Mouse (Mus musculus) heart, embryonic 12.5 days (tissue): Measurements from ENCODE around the gene Atp5b. TPM values are rescaled to one million over a fixed set of nuclear protein-coding genes. Genes with fewer than 3 reads are reported as not detected.

Source experiments
- ATAC-seq: fragments of 200-750 bp; cut with Nextera tagmentation; 2 replicates; pipeline ENCODE4 v1.8.0; 2017; ENCODE audit warnings: moderate TSS enrichment, moderate library complexity; ENCODE audit not compliant: insufficient number of reproducible peaks, low FRiP score
- H3K27ac ChIP-seq: fragments of 300-500 bp; sonication (generic); 2 replicates; pipeline ENCODE4 v1.5.1; 2016; ENCODE audit warnings: mild to moderate bottlenecking, moderate library complexity; ENCODE audit not compliant: poor library complexity, severe bottlenecking
- H3K27me3 ChIP-seq: fragments of 300-500 bp; sonication (generic); replicated peaks from 2 replicates; pipeline ENCODE4 v1.6.1; 2016; ENCODE audit warnings: mild to moderate bottlenecking, moderate library complexity
- H3K36me3 ChIP-seq: fragments of 300-500 bp; sonication (generic); 2 replicates; pipeline ENCODE4 v1.6.1; 2016; ENCODE audit warnings: mild to moderate bottlenecking, moderate library complexity
- H3K4me1 ChIP-seq: fragments of 300-500 bp; sonication (generic); replicated peaks from 2 replicates; pipeline ENCODE4 v1.6.1; 2016; ENCODE audit warnings: mild to moderate bottlenecking
- H3K4me2 ChIP-seq: fragments of 300-500 bp; sonication (generic); 2 replicates; pipeline ENCODE4 v1.6.1; 2016; ENCODE audit warnings: mild to moderate bottlenecking, moderate library complexity
- H3K4me3 ChIP-seq: fragments of 300-500 bp; sonication (generic); 2 replicates; pipeline ENCODE4 v1.5.1; 2016; ENCODE audit warnings: mild to moderate bottlenecking
- H3K9ac ChIP-seq: fragments of 300-500 bp; sonication (generic); 2 replicates; pipeline ENCODE4 v1.6.1; 2016; ENCODE audit warnings: mild to moderate bottlenecking, moderate library complexity
- H3K9me3 ChIP-seq: fragments of 300-500 bp; sonication (generic); replicated peaks from 2 replicates; pipeline ENCODE4 v1.6.1; 2016; ENCODE audit warnings: mild to moderate bottlenecking, moderate library complexity
- WGBS: fragments of 180-500 bp; shearing (Covaris S2); methylation state at CpG from one replicate; pipeline ENCODE4 v1.1.7; 2016; 5-methylcytosine and 5-hydroxymethylcytosine counted together
- microRNA counts: library from miRNA; unstranded; fragments of <30 nt; microRNA quantifications from one replicate; lab custom pipeline; 2017
- microRNA-seq: library from miRNA; unstranded; fragments of <30 nt; microRNA quantifications from one replicate; pipeline ENCODE4, GENCODE M21; 2017
- polyA plus RNA-seq: library from polyadenylated mRNA; unstranded; fragments of >200 nt; fragmentation: Nextera tagmentation; extraction: Ambion mirVana; gene quantifications from 2 replicates; pipeline ENCODE4 v1.2.1, GENCODE M21; 2016

The Atp5b gene
- polyA plus RNA-seq, 1 experiment from 2014 or later: 4,835 TPM

DNA sequence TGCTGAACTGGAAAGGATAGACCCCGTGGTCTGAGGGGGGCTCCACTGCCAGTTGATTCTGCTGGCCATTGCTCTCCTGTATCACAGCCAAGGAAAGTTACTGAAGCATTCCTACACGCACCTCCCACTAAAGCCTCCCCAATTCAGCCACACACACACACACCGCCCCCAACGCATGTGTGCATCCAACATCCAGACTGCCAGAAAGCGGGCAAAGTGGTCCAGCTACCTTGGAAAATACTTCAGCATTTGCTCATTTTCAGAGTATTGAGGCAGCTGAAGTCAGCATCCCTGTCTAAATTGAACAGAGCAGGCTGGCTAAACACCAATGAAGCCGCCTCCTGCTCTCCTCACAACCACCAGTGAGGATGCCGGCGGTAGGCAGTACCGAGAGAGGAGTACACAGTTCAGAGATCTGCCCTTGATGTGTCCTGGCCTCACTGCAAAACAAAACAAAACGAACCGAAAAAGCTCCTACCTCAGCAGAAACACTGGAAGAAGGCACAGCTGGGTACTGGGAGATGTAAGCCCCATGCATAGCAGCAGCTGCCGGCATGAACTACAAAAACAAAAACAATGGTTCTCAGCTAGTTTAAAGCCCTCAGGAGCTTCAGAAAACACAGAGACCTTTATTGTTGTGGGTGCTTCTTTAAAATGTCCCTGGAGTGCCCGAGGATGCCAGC, 50.7 kb downstream of the Atp5b start:
- Histone ChIP-seq H3K4me1 (no peaks in the 10 kb centered on the region), H3K36me3 (peaks cover 83% of the 10 kb centered on the region), H3K4me2 (no peak overlapping the region), H3K27me3 (no peaks in the 10 kb centered on the region), H3K27ac (no peak overlapping the region), H3K9me3 (no peaks in the 10 kb centered on the region), H3K4me3 (no peak overlapping the region), H3K9ac (no peak overlapping the region)
- ATAC-seq: no peak
- 57% methylated on average over 13 of the region's 13 CpGs for WGBS

DNA sequence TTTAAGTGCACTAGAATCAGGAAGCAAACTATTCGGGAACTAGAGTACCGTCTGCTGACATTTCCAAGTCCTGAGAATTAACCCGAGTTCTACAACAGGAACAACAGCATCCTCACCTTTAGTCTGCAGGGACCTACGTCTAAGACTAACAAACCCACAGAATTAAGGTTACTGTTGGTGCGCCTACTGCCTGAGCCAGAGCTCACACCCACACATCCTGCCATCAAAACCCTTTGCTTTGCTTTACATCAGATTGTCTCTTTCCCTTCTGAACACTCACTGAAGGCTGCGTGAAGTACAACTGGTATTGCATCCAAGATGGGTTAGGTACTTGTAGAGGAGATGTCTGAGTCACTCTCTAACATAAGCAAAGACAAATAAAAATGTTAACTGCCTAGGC, 52.3 kb downstream of the Atp5b start:
- WGBS: 85% methylated on average over 6 of the region's 6 CpGs
- no peak for ATAC-seq

More for the DNA sequence above, 52.3 kb downstream of the Atp5b start:
- no peak overlapping the region for H3K4me2 ChIP-seq
- H3K9ac ChIP-seq: no peak overlapping the region
- peaks cover 84% of the 10 kb centered on the region for H3K36me3 ChIP-seq
- H3K27me3 ChIP-seq: no peaks in the 10 kb centered on the region
- no peak overlapping the region for H3K27ac ChIP-seq
- no peak overlapping the region for H3K4me3 ChIP-seq
- H3K9me3 ChIP-seq: no peaks in the 10 kb centered on the region
- H3K4me1 ChIP-seq: no peaks in the 10 kb centered on the region

MicroRNAs within 50 kb of the gene (microRNA counts, 519-probe panel; counts per million panel counts)
- microRNA mmu-miR-677 (lab: Ali Mortazavi, UCI): not detected

Small RNAs within 50 kb of the gene (microRNA-seq; reads per million reads assigned to microRNA genes)
- 24.0 reads per million, percentile 35 among the genes with 10 or more reads in this experiment for gene Mir677

Other genes starting within 250 kb of the Atp5b start
- gene Rdh19, start 233.3 kb upstream of the Atp5b start, polyA plus RNA-seq: not detected in 2 replicates
- not detected in 2 replicates for gene Rdh16f2, start 216.8 kb upstream of the Atp5b start, polyA plus RNA-seq
- gene Rdh7, start 194.5 kb upstream of the Atp5b start, polyA plus RNA-seq: not detected in 2 replicates
- gene Sdr9c7, start 184.8 kb upstream of the Atp5b start, polyA plus RNA-seq: not detected in 2 replicates
- gene Hsd17b6, start 75.7 kb upstream of the Atp5b start, polyA plus RNA-seq: not detected in 2 replicates
- gene Prim1, start 68.1 kb upstream of the Atp5b start, polyA plus RNA-seq: 50.0 and 50.6 TPM in 2 replicates
- gene Naca, start 47.7 kb upstream of the Atp5b start, polyA plus RNA-seq: 573 and 577 TPM in 2 replicates
- 363 and 375 TPM in 2 replicates for gene Ptges3, start 24.3 kb upstream of the Atp5b start, polyA plus RNA-seq
- gene Baz2a, start 8.3 kb downstream of the Atp5b start, polyA plus RNA-seq: 11.3 and 12.2 TPM in 2 replicates
- gene Rbms2, start 97.0 kb downstream of the Atp5b start, polyA plus RNA-seq: 43.4 and 44.1 TPM in 2 replicates
- 0.47 and 1.7 TPM in 2 replicates for gene Gls2, start 111.2 kb downstream of the Atp5b start, polyA plus RNA-seq
- 35.7 and 36.4 TPM in 2 replicates for gene Spryd4, start 128.5 kb downstream of the Atp5b start, polyA plus RNA-seq
- gene Mip, start 142.6 kb downstream of the Atp5b start, polyA plus RNA-seq: not detected in 2 replicates
- 37.6 and 44.5 TPM in 2 replicates for gene Timeless, start 148.8 kb downstream of the Atp5b start, polyA plus RNA-seq
- 0.20 and 0.31 TPM in 2 replicates for gene Apon, start 170.8 kb downstream of the Atp5b start, polyA plus RNA-seq
- gene Apof, start 185.4 kb downstream of the Atp5b start, polyA plus RNA-seq: 0.45 TPM in 1 of 2 replicates, not detected in the other
- 11.2 and 12.2 TPM in 2 replicates for gene Stat2, start 187.3 kb downstream of the Atp5b start, polyA plus RNA-seq
- 1.2 and 1.8 TPM in 2 replicates for gene Il23a, start 215.5 kb downstream of the Atp5b start, polyA plus RNA-seq
- gene Pan2, start 220.1 kb downstream of the Atp5b start, polyA plus RNA-seq: 30.0 and 31.7 TPM in 2 replicates
- gene Cnpy2, start 239.2 kb downstream of the Atp5b start, polyA plus RNA-seq: 201 and 209 TPM in 2 replicates